Mouse (Mus musculus): ENCODE measurements around the gene Aar2.

Gene Aar2

GRCm38 (mm10) chr2:156568647-156569046, 21.3 kb downstream of the Aar2 start:
- no peak for DNase-seq (ENCODE audit: low spot score in 2 of 2)

- DNase-seq (ENCODE audit: low spot score in 2 of 2) = no peak
These were observed 21.9 kb downstream of the Aar2 start for GRCm38 (mm10) chr2:156569261-156569660.

- no peak for DNase-seq (ENCODE audit: low spot score in 2 of 2)
These were observed 24.1 kb downstream of the Aar2 start for GRCm38 (mm10) chr2:156571521-156571920.

GRCm38 (mm10) chr2:156576850-156577587, 29.6 kb downstream of the Aar2 start:
- DNase-seq (ENCODE audit: low spot score in 2 of 2) = no peak

- DNase-seq (ENCODE audit: low spot score in 2 of 2) = no peak
These were observed 33.1 kb downstream of the Aar2 start for GRCm38 (mm10) chr2:156580507-156580906.

- DNase-seq (ENCODE audit: low spot score in 2 of 2) = peak; percentile 86 to 94
These were observed 33.9 kb downstream of the Aar2 start for GRCm38 (mm10) chr2:156581244-156581643.

- DNase-seq (ENCODE audit: low spot score in 2 of 2) = no peak
These were observed 35.5 kb downstream of the Aar2 start for GRCm38 (mm10) chr2:156582887-156583286.

- DNase-seq (ENCODE audit: low spot score in 2 of 2) = peak in 1 of 2 experiments; percentile 36
These were observed 36.9 kb downstream of the Aar2 start for GRCm38 (mm10) chr2:156584154-156584796.

GRCm38 (mm10) chr2:156584797-156585471, 37.5 kb downstream of the Aar2 start:
- DNase-seq (ENCODE audit: low spot score in 2 of 2) = peak; percentile 44 to 61

- DNase-seq (ENCODE audit: low spot score in 2 of 2) = no peak
These were observed 42.1 kb downstream of the Aar2 start for GRCm38 (mm10) chr2:156589481-156589880.

GRCm38 (mm10) chr2:156594987-156595490, 47.7 kb downstream of the Aar2 start:
- no peak for DNase-seq (ENCODE audit: low spot score in 2 of 2)

- no peak for DNase-seq (ENCODE audit: low spot score in 2 of 2)
These were observed 55.2 kb downstream of the Aar2 start for GRCm38 (mm10) chr2:156602581-156602980.

GRCm38 (mm10) chr2:156603671-156604070, 56.3 kb downstream of the Aar2 start:
- no peak for DNase-seq (ENCODE audit: low spot score in 2 of 2)

- no peak for DNase-seq (ENCODE audit: low spot score in 2 of 2)
These were observed 57.8 kb downstream of the Aar2 start for GRCm38 (mm10) chr2:156605144-156605543.

GRCm38 (mm10) chr2:156605971-156606370, 58.6 kb downstream of the Aar2 start:
- no peak for DNase-seq (ENCODE audit: low spot score in 2 of 2)

- peak; percentile 80 to 82 for DNase-seq (ENCODE audit: low spot score in 2 of 2)
These were observed 65.7 kb downstream of the Aar2 start for GRCm38 (mm10) chr2:156613081-156613540.

- no peak for DNase-seq (ENCODE audit: low spot score in 2 of 2)
These were observed 66.3 kb downstream of the Aar2 start, which contains the start of gene Dlgap4 for GRCm38 (mm10) chr2:156613541-156614257. Gene Dlgap4, plus strand, starts transcription at chr2:156613705.

GRCm38 (mm10) chr2:156614258-156614556, 66.8 kb downstream of the Aar2 start:
- DNase-seq (ENCODE audit: low spot score in 2 of 2) = peak in 1 of 2 experiments; percentile 36

GRCm38 (mm10) chr2:156614661-156615654, 67.6 kb downstream of the Aar2 start:
- DNase-seq (ENCODE audit: low spot score in 2 of 2) = peak; percentile 41 to 50

GRCm38 (mm10) chr2:156616513-156616912, 69.1 kb downstream of the Aar2 start:
- DNase-seq (ENCODE audit: low spot score in 2 of 2) = no peak

Measured in frontal cortex, postnatal 36 days (tissue).